In genomic region chr5:134214021-134214806, GRCm38 (mm10) we compare ENCODE assay signal across 13 mouse cellular contexts. TPM values are rescaled to one million over a fixed set of nuclear protein-coding genes. Genes with fewer than 3 reads are reported as not detected.
DNase-seq lines count a peak whose midpoint lies in the region; ATAC-seq and TF ChIP-seq lines count a peak whose summit lies in the region.
"Had no signal": no experiment of that assay in that cellular context is flagged by ENCODE, and none has a peak within 500 bp of the region (broad histone marks: within the 10 kb centered on the region; RNA-seq: fewer than 3 reads in every experiment).

No protein-coding gene starts in this region.

- no peak for ATAC-seq in midbrain, postnatal 0 days (ENCODE audit: low FRiP score)
- ATAC-seq in midbrain, embryonic 16.5 days = no peak
- ATAC-seq in megakaryocyte progenitor cell, adult 5-6 weeks (replicated peaks; ENCODE audit: poor library complexity) = peak; percentile 90

- peak; percentile 72 for DNase-seq in kidney, postnatal 10 days
- no peak for DNase-seq in kidney, adult 2 months
- peak; percentile 41 for DNase-seq in midbrain, postnatal 0 days (ENCODE audit: low spot score)
- DNase-seq in brain, embryonic 14.5 days (ENCODE audit: low read depth) = peak; percentile 33
- no peak for DNase-seq in layer of hippocampus, postnatal 10 days (ENCODE audit: low spot score in 2 of 2)
- DNase-seq in cerebellum, postnatal 36 days = no peak
- DNase-seq: gastrocnemius, postnatal 14 days; heart, postnatal 10 days had no signal

- 53% methylated on average over 12 of the region's 12 CpGs for WGBS in kidney, adult 2 months
- WGBS in midbrain, postnatal 0 days = 77% methylated on average over 12 of the region's 12 CpGs
- 77% methylated on average over 12 of the region's 12 CpGs for WGBS in midbrain, embryonic 16.5 days

- H3K9ac ChIP-seq in midbrain, postnatal 0 days (replicated peaks; ENCODE audit: low read length, poor library complexity, severe bottlenecking) = no peak overlapping the region
- no peak overlapping the region for H3K9ac ChIP-seq in midbrain, embryonic 16.5 days (ENCODE audit: low read depth, low read length)
- H3K9ac ChIP-seq: stomach, embryonic 15.5 days had no signal

- no peak overlapping the region for H3K27ac ChIP-seq in kidney, adult 2 months (ENCODE audit: insufficient read depth, low read depth, low read length)
- no peak overlapping the region for H3K27ac ChIP-seq in midbrain, postnatal 0 days (ENCODE audit: low read depth, low read length)
- H3K27ac ChIP-seq in midbrain, embryonic 16.5 days (ENCODE audit: low read length) = no peak overlapping the region
- H3K27ac ChIP-seq: forebrain, embryonic 10.5 days; stomach, embryonic 15.5 days had no signal

- H3K4me2 ChIP-seq in midbrain, postnatal 0 days (ENCODE audit: low read depth, low read length, poor library complexity, severe bottlenecking) = no peak overlapping the region
- H3K4me2 ChIP-seq in midbrain, embryonic 16.5 days (ENCODE audit: low read length) = no peak overlapping the region
- H3K4me2 ChIP-seq: stomach, embryonic 15.5 days had no signal

- no peak overlapping the region for H3K4me3 ChIP-seq in kidney, adult 2 months (ENCODE audit: insufficient read depth, low read depth, low read length)
- no peak overlapping the region for H3K4me3 ChIP-seq in midbrain, postnatal 0 days (ENCODE audit: low read depth, low read length)
- H3K4me3 ChIP-seq in midbrain, embryonic 16.5 days (ENCODE audit: low read depth, low read length) = no peak overlapping the region
- H3K4me3 ChIP-seq: forebrain, embryonic 10.5 days; myocyte; stomach, embryonic 15.5 days had no signal

- TF ChIP-seq CTCF in kidney, adult 2 months (conservative IDR thresholded peaks at IDR 0.05; ENCODE audit: insufficient read depth, insufficient read length, low read depth, low read length) = no peak
- TF ChIP-seq CTCF in midbrain, postnatal 0 days (IDR thresholded peaks at IDR 0.05) = no peak
- no peak for TF ChIP-seq CTCF in brain, embryonic 14.5 days (IDR thresholded peaks at IDR 0.05; ENCODE audit: borderline replicate concordance, extremely low read depth, insufficient read depth, insufficient read length)

- H3K36me3 ChIP-seq in kidney, adult 2 months (ENCODE audit: control insufficient read depth, insufficient read depth, low read length) = no peaks in the 10 kb centered on the region
- H3K36me3 ChIP-seq in midbrain, postnatal 0 days (ENCODE audit: insufficient read depth, low read length) = peaks cover 25% of the 10 kb centered on the region
- H3K36me3 ChIP-seq in midbrain, embryonic 16.5 days (ENCODE audit: control insufficient read depth, insufficient read depth, low read length) = peaks cover 13% of the 10 kb centered on the region; the same call in 1 of the 2 replicates

- H3K9me3 ChIP-seq in midbrain, postnatal 0 days (ENCODE audit: low read length) = no peaks in the 10 kb centered on the region
- H3K9me3 ChIP-seq in midbrain, embryonic 16.5 days (replicated peaks; ENCODE audit: control insufficient read depth, low read length, poor library complexity, severe bottlenecking) = no peaks in the 10 kb centered on the region
- H3K9me3 ChIP-seq: stomach, embryonic 15.5 days had no signal

- TF ChIP-seq POLR2A in kidney, adult 2 months (IDR thresholded peaks at IDR 0.05; ENCODE audit: low read depth, low read length) = no peak
- no peak for TF ChIP-seq POLR2A in brain, embryonic 14.5 days (IDR thresholded peaks at IDR 0.05; ENCODE audit: borderline replicate concordance, extremely low read depth, insufficient read depth, insufficient read length, poor library complexity, severe bottlenecking)

- no peaks in the 10 kb centered on the region for H3K4me1 ChIP-seq in kidney, adult 2 months (ENCODE audit: control insufficient read depth, insufficient read depth, low read length)
- no peaks in the 10 kb centered on the region for H3K4me1 ChIP-seq in midbrain, postnatal 0 days (ENCODE audit: insufficient read depth, low read length)
- H3K4me1 ChIP-seq in midbrain, embryonic 16.5 days (ENCODE audit: control insufficient read depth, insufficient read depth, low read length) = no peaks in the 10 kb centered on the region

- H3K27me3 ChIP-seq in kidney, adult 2 months (replicated peaks; ENCODE audit: control insufficient read depth, insufficient read depth, low read length) = no peaks in the 10 kb centered on the region
- no peaks in the 10 kb centered on the region for H3K27me3 ChIP-seq in midbrain, postnatal 0 days (ENCODE audit: insufficient read depth, low read length)
- no peaks in the 10 kb centered on the region for H3K27me3 ChIP-seq in midbrain, embryonic 16.5 days (ENCODE audit: control insufficient read depth, insufficient read depth, low read depth, low read length)
- H3K27me3 ChIP-seq: stomach, embryonic 15.5 days had no signal

RNA-seq across cellular contexts. Expression of gene Ncf1, which starts 15.2 kb away (rescaled TPM):
- polyA plus RNA-seq in kidney, adult 2 months (2012; rRNA removed) = 2.6 and 6.7 TPM in 2 replicates
- total RNA-seq in midbrain, postnatal 0 days (2014; rRNA removed) = 4.3 and 9.2 TPM in 2 replicates
- 2.1 and 2.2 TPM in 2 replicates for polyA plus RNA-seq in midbrain, postnatal 0 days (2015; fragmentation: Nextera tagmentation; extraction: Ambion mirVana)
- polyA plus RNA-seq in midbrain, embryonic 16.5 days (2015; fragmentation: Nextera tagmentation; extraction: Ambion mirVana) = 2.5 and 2.7 TPM in 2 replicates
- polyA plus RNA-seq in brain, embryonic 14.5 days (2012; rRNA removed) = 2.6 and 2.7 TPM in 2 replicates
- total RNA-seq in megakaryocyte progenitor cell, adult 5-6 weeks (2015) = 139 and 150 TPM in 2 replicates
- total RNA-seq in megakaryocyte progenitor cell, adult 5-6 weeks (2017) = 155 and 185 TPM in 2 replicates
- 1 to 10 TPM; 5.5 to 5.9 TPM for total RNA-seq in layer of hippocampus, postnatal 10 days (2021)

RNA-seq across cellular contexts. Expression of gene Gtf2ird2, which starts 30.4 kb away (rescaled TPM):
- 5.6 and 5.7 TPM in 2 replicates for polyA plus RNA-seq in kidney, adult 2 months (2012; rRNA removed)
- total RNA-seq in midbrain, postnatal 0 days (2014; rRNA removed) = 17.3 and 27.0 TPM in 2 replicates
- polyA plus RNA-seq in midbrain, postnatal 0 days (2015; fragmentation: Nextera tagmentation; extraction: Ambion mirVana) = 14.7 and 15.5 TPM in 2 replicates
- polyA plus RNA-seq in midbrain, embryonic 16.5 days (2015; fragmentation: Nextera tagmentation; extraction: Ambion mirVana) = 15.0 and 15.2 TPM in 2 replicates
- 17.9 and 22.1 TPM in 2 replicates for polyA plus RNA-seq in brain, embryonic 14.5 days (2012; rRNA removed)
- 4.2 TPM in 2 replicates for total RNA-seq in megakaryocyte progenitor cell, adult 5-6 weeks (2015)
- total RNA-seq in megakaryocyte progenitor cell, adult 5-6 weeks (2017) = 4.2 and 4.7 TPM in 2 replicates
- total RNA-seq in layer of hippocampus, postnatal 10 days (2021) = 10 to 100 TPM; 13.1 to 14.7 TPM

RNA-seq across cellular contexts. Expression of gene Rcc1l, which starts 37.6 kb away (rescaled TPM):
- 18.7 and 19.3 TPM in 2 replicates for polyA plus RNA-seq in kidney, adult 2 months (2012; rRNA removed)
- 15.1 and 16.2 TPM in 2 replicates for total RNA-seq in midbrain, postnatal 0 days (2014; rRNA removed)
- 20.1 and 21.2 TPM in 2 replicates for polyA plus RNA-seq in midbrain, postnatal 0 days (2015; fragmentation: Nextera tagmentation; extraction: Ambion mirVana)
- polyA plus RNA-seq in midbrain, embryonic 16.5 days (2015; fragmentation: Nextera tagmentation; extraction: Ambion mirVana) = 19.1 and 20.9 TPM in 2 replicates
- polyA plus RNA-seq in brain, embryonic 14.5 days (2012; rRNA removed) = 15.5 and 18.0 TPM in 2 replicates
- 10.6 and 11.1 TPM in 2 replicates for total RNA-seq in megakaryocyte progenitor cell, adult 5-6 weeks (2015)
- total RNA-seq in megakaryocyte progenitor cell, adult 5-6 weeks (2017) = 8.8 and 10.2 TPM in 2 replicates
- 10 to 100 TPM; 18.0 to 20.8 TPM for total RNA-seq in layer of hippocampus, postnatal 10 days (2021)

Comparison
In these comparisons a context has a peak if more than half of its experiments do, and no peak if none do; other contexts are left out.
1. DNase-seq: peak in kidney, postnatal 10 days (single experiment), midbrain, postnatal 0 days (single experiment) and brain, embryonic 14.5 days (single experiment); none in kidney, adult 2 months (single experiment), layer of hippocampus, postnatal 10 days (0 of 2) and cerebellum, postnatal 36 days (0 of 2).